Mouse (Mus musculus): Measurements from ENCODE around the gene Rptor.

- no peak for TF ChIP-seq EP300 (IDR thresholded peaks at IDR 0.05; ENCODE audit: low read depth)
- no peak for TF ChIP-seq CTCF (IDR thresholded peaks at IDR 0.05; ENCODE audit: low read depth)
Observed at GRCm38 (mm10) chr11:119631222-119631870, 28.6 kb downstream of the Rptor start.

All from liver, postnatal 0 days (tissue).